Mouse (Mus musculus): ENCODE measurements around the gene Bcl2l13. TPM values are rescaled to one million over a fixed set of nuclear protein-coding genes. Genes with fewer than 3 reads are reported as not detected.
A peak's percentile ranks its signal among the peaks of the same experiment; 100 is the strongest.
"Not testable (repeated sequence)": the region's sequence is repeated elsewhere in the genome, so short reads cannot be mapped to it uniquely, and the experiment has no call there.

Bcl2l13 gene
- polyA plus RNA-seq, 1 experiment from 2014 or later: 31.8 TPM

GRCm38 (mm10) chr6:120905111-120905510 is 69.1 kb downstream of the Bcl2l13 start:
- WGBS: 82% methylated on average over 5 of the region's 5 CpGs
- Histone ChIP-seq H3K4me2 (no peak overlapping the region), H3K9me3 (no peaks in the 10 kb centered on the region), H3K4me3 (no peak overlapping the region), H3K27me3 (no peaks in the 10 kb centered on the region), H3K36me3 (no peaks in the 10 kb centered on the region), H3K4me1 (no peaks in the 10 kb centered on the region), H3K9ac (no peak overlapping the region), H3K27ac (no peak overlapping the region)
- no peak for ATAC-seq (ENCODE audit: borderline replicate concordance, extremely low read depth, low FRiP score, low TSS enrichment)

DNA sequence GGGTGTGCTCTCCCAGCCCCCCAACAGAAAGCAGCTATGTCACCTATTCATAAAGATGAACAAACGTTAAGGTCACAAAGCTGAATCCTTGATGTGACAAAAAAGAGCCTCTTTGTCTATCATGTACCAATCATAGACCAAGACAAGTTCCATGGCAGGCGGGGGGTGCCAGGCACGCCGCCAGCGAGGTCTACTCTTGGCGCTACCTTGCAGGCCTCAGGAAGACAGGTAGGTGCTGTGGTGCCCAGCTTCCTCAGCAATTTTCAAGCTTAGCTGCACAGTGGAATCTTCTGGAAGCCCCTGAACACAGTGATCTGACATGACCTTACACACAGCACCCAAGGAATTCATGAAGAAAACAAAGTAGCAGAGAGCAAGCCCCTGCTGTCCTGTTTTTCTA is 70.5 kb downstream of the Bcl2l13 start:
- Histone ChIP-seq H3K9ac (no peak overlapping the region), H3K27me3 (no peaks in the 10 kb centered on the region), H3K4me3 (no peak overlapping the region), H3K4me2 (no peak overlapping the region), H3K36me3 (no peaks in the 10 kb centered on the region), H3K27ac (no peak overlapping the region), H3K9me3 (no peaks in the 10 kb centered on the region), H3K4me1 (0 out of 2 replicates have a peak, but pooled peaks cover 5% of the 10 kb centered on the region)
- no peak for ATAC-seq (ENCODE audit: borderline replicate concordance, extremely low read depth, low FRiP score, low TSS enrichment)
- WGBS: 89% methylated on average over 6 of the region's 6 CpGs

- H3K9ac ChIP-seq, H3K27ac ChIP-seq: not testable (repeated sequence)
Observed at GRCm38 (mm10) chr6:120907876-120908597, 72.0 kb downstream of the Bcl2l13 start.

DNA sequence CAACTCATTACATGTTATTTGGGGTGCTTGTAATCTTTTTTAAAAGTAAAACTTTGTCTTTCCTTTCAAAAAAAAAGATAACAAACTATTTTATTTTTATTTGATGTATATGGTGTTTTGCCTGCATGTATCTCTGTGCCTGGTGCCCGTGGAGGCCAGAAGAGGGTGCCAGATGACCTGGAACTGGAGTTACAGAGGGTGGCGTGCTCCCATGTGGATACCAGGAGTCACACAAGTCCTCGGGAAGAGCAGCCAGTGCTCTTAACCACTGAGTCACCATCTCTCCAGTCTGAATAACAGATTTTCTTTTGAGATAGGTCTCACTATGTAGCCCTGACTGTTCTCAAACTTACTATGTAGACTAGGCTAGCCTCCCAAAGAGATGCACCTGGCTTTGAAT is 73.5 kb downstream of the Bcl2l13 start:
- no peak for ATAC-seq (ENCODE audit: borderline replicate concordance, extremely low read depth, low FRiP score, low TSS enrichment)
- H3K4me3 ChIP-seq: no peak overlapping the region
- H3K36me3 ChIP-seq: no peaks in the 10 kb centered on the region
- H3K27ac ChIP-seq: no peak overlapping the region
- no peaks in the 10 kb centered on the region for H3K27me3 ChIP-seq
- H3K9ac ChIP-seq: no peak overlapping the region
- no peaks in the 10 kb centered on the region for H3K9me3 ChIP-seq
- H3K4me2 ChIP-seq: no peak overlapping the region
- peaks cover 16% of the 10 kb centered on the region for H3K4me1 ChIP-seq
- whole genome bisulfite sequencing: 75% methylated on average over 3 of the region's 3 CpGs

More at GRCm38 (mm10) chr6:120907876-120908597, 72.0 kb downstream of the Bcl2l13 start:
- ATAC-seq (ENCODE audit: borderline replicate concordance, extremely low read depth, low FRiP score, low TSS enrichment); H3K9me3 ChIP-seq; H3K36me3 ChIP-seq; H3K27me3 ChIP-seq; H3K4me2 ChIP-seq; H3K4me3 ChIP-seq: not testable (repeated sequence)
- peaks cover 14% of the 10 kb centered on the region for H3K4me1 ChIP-seq
- 86% methylated on average over 10 of the region's 10 CpGs for WGBS

GRCm38 (mm10) chr6:120911213-120912007 is 75.4 kb downstream of the Bcl2l13 start:
- Histone ChIP-seq H3K9me3 (no peaks in the 10 kb centered on the region), H3K9ac (no peak overlapping the region)
- 60% methylated on average over 13 of the region's 13 CpGs for WGBS

GRCm38 (mm10) chr6:120912931-120913330 is 76.9 kb downstream of the Bcl2l13 start:
- Histone ChIP-seq H3K27ac (no peak overlapping the region), H3K9ac (no peak overlapping the region), H3K4me1 (peaks cover 28% of the 10 kb centered on the region), H3K4me2 (no peak overlapping the region), H3K36me3 (no peaks in the 10 kb centered on the region), H3K9me3 (no peaks in the 10 kb centered on the region), H3K4me3 (no peak overlapping the region), H3K27me3 (no peaks in the 10 kb centered on the region)
- WGBS: 6% methylated on average over 2 of the region's 2 CpGs
- ATAC-seq (ENCODE audit: borderline replicate concordance, extremely low read depth, low FRiP score, low TSS enrichment): no peak

More at GRCm38 (mm10) chr6:120911213-120912007, 75.4 kb downstream of the Bcl2l13 start:
- no peak for ATAC-seq (ENCODE audit: borderline replicate concordance, extremely low read depth, low FRiP score, low TSS enrichment)
- H3K36me3 ChIP-seq: no peaks in the 10 kb centered on the region
- no peaks in the 10 kb centered on the region for H3K27me3 ChIP-seq
- no peak overlapping the region for H3K4me3 ChIP-seq
- no peak overlapping the region for H3K27ac ChIP-seq
- peaks cover 25% of the 10 kb centered on the region for H3K4me1 ChIP-seq
- H3K4me2 ChIP-seq: no peak overlapping the region

DNA sequence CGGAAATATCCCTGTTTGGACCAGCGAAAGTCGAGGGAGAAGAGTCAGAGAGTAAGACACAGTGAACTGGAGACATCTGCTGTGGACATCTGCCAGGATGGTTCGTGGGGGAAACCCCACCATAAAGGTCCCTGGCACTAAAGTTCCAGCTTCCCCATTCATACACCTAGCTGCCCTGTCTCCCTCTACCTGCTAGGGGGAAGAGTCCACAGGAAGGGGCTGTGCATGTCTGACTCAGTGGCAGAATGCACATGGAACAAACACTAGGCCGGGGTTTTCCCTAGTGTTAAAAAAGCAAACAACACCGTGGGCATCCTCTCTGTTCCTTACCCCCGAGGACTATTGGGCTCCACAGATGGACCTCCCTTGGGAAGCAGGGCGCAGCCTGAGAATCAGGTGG is 77.8 kb downstream of the Bcl2l13 start:
- Histone ChIP-seq H3K9ac (no peak overlapping the region), H3K27me3 (no peaks in the 10 kb centered on the region), H3K4me3 (no peak overlapping the region), H3K4me2 (no peak overlapping the region), H3K36me3 (no peaks in the 10 kb centered on the region), H3K4me1 (peaks cover 28% of the 10 kb centered on the region), H3K27ac (no peak overlapping the region), H3K9me3 (no peaks in the 10 kb centered on the region)
- WGBS: 75% methylated on average over 8 of the region's 8 CpGs
- no peak for ATAC-seq (ENCODE audit: borderline replicate concordance, extremely low read depth, low FRiP score, low TSS enrichment)

DNA sequence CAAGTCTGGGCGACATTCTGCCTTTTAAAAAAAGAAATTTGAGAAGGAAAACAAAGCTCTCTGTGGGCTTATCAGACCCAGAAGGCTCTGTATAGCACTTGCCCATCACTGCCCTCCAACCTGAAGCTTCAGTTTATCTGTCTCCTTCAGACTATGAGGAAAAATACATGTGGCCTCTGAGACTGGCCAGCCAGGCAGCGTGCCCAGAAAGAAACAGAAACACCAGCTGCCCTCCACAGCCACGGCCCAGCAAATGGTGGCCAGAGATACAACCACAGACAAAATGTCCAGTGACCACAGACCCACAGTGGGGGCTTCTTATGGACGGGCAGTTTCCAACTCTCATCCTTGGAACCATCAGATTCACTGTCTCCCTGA is 78.5 kb downstream of the Bcl2l13 start:
- WGBS: 66% methylated on average over 4 of the region's 4 CpGs
- H3K4me3 ChIP-seq: no peak overlapping the region
- no peak for ATAC-seq (ENCODE audit: borderline replicate concordance, extremely low read depth, low FRiP score, low TSS enrichment)
- H3K9ac ChIP-seq: no peak overlapping the region
- H3K4me2 ChIP-seq: no peak overlapping the region
- H3K9me3 ChIP-seq: no peaks in the 10 kb centered on the region
- no peak overlapping the region for H3K27ac ChIP-seq
- H3K27me3 ChIP-seq: no peaks in the 10 kb centered on the region
- H3K4me1 ChIP-seq: peaks cover 28% of the 10 kb centered on the region
- no peaks in the 10 kb centered on the region for H3K36me3 ChIP-seq

- 0 out of 2 replicates have a peak, but pooled peaks have one; percentile 14 for ATAC-seq (ENCODE audit: borderline replicate concordance, extremely low read depth, low FRiP score, low TSS enrichment)
- H3K9me3 ChIP-seq: no peaks in the 10 kb centered on the region
- 40% methylated on average over 9 of the region's 9 CpGs for WGBS
- H3K4me2 ChIP-seq: peak overlapping the region; percentile 99
- H3K9ac ChIP-seq: no peak overlapping the region
- peaks cover 28% of the 10 kb centered on the region for H3K4me1 ChIP-seq
- no peaks in the 10 kb centered on the region for H3K36me3 ChIP-seq
- no peak overlapping the region for H3K4me3 ChIP-seq
- no peak overlapping the region for H3K27ac ChIP-seq
- H3K27me3 ChIP-seq: no peaks in the 10 kb centered on the region
Observed at GRCm38 (mm10) chr6:120914911-120915648, 79.1 kb downstream of the Bcl2l13 start.

GRCm38 (mm10) chr6:120915649-120915975 is 79.6 kb downstream of the Bcl2l13 start:
- Histone ChIP-seq H3K36me3 (no peaks in the 10 kb centered on the region), H3K4me3 (peak overlapping the region; percentile 68; the same call in 1 of the 2 replicates), H3K4me2 (peak overlapping the region; percentile 99), H3K9me3 (no peaks in the 10 kb centered on the region), H3K9ac (no peak overlapping the region), H3K4me1 (peaks cover 28% of the 10 kb centered on the region), H3K27me3 (no peaks in the 10 kb centered on the region), H3K27ac (no peak overlapping the region)
- ATAC-seq (ENCODE audit: borderline replicate concordance, extremely low read depth, low FRiP score, low TSS enrichment): no peak
- WGBS: 34% methylated on average over 2 of the region's 2 CpGs

- ATAC-seq (ENCODE audit: borderline replicate concordance, extremely low read depth, low FRiP score, low TSS enrichment): peak; percentile 90
Observed at GRCm38 (mm10) chr6:120916074-120916971, 80.3 kb downstream of the Bcl2l13 start, which contains the start of gene Bid. TSS of gene Bid (minus strand) at chr6:120916853.

More at GRCm38 (mm10) chr6:120916074-120916971, 80.3 kb downstream of the Bcl2l13 start, which contains the start of gene Bid:
- peak within 1 kb of the TSS; percentile 99 for H3K4me2 ChIP-seq
- H3K27ac ChIP-seq: no peak within 1 kb of the TSS
- no peaks in the 10 kb centered on the region for H3K27me3 ChIP-seq
- 1% methylated on average over 67 of the region's 67 CpGs for WGBS
- peak within 1 kb of the TSS; percentile 47 for H3K9ac ChIP-seq
- H3K36me3 ChIP-seq: no peaks in the 10 kb centered on the region
- no peaks in the 10 kb centered on the region for H3K9me3 ChIP-seq
- H3K4me1 ChIP-seq: peaks cover 25% of the 10 kb centered on the region
- H3K4me3 ChIP-seq: peak within 1 kb of the TSS; percentile 68
